Mouse (Mus musculus) c-Kit-negative CD71-positive TER-119-positive erythroid progenitor cells, embryonic 14.5 days (primary cell): ENCODE measurements around the gene Shroom2.

ENCODE experiments used
- DNase-seq: peaks from one replicate; pipeline ENCODE4 v3.0.0-alpha.2; 2013; ENCODE audit warnings: low read depth, low spot score

Gene Shroom2

GRCm38 (mm10) chrX:152703624-152704023, 65.6 kb downstream of the Shroom2 start:
- no peak for DNase-seq

- DNase-seq: no peak
These were observed 67.6 kb downstream of the Shroom2 start for GRCm38 (mm10) chrX:152701679-152702078.

GRCm38 (mm10) chrX:152690788-152691291, 78.4 kb downstream of the Shroom2 start:
- no peak for DNase-seq

- no peak for DNase-seq
These were observed 90.0 kb downstream of the Shroom2 start for GRCm38 (mm10) chrX:152679190-152679814.

DNA sequence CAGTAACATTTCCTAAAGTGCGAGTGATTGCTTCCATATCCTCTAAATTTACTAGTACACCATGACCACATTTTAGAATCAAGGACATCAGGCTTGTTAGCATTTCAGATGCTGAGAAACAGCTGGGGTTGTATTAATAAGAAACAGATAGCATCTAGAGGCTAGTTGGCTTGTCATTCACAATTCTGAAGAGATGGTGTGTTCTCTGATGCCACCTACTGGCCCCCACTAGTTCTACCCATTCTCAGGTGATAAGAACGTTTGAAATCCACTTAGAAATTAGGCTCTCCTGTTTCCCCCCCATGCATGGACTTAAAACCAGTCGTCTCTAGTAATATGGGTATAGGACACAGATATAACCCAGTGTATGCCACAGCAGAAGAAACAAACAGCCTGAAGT, 92.9 kb downstream of the Shroom2 start:
- DNase-seq: no peak

- no peak for DNase-seq
These were observed 95.8 kb downstream of the Shroom2 start for GRCm38 (mm10) chrX:152673431-152673830.

DNA sequence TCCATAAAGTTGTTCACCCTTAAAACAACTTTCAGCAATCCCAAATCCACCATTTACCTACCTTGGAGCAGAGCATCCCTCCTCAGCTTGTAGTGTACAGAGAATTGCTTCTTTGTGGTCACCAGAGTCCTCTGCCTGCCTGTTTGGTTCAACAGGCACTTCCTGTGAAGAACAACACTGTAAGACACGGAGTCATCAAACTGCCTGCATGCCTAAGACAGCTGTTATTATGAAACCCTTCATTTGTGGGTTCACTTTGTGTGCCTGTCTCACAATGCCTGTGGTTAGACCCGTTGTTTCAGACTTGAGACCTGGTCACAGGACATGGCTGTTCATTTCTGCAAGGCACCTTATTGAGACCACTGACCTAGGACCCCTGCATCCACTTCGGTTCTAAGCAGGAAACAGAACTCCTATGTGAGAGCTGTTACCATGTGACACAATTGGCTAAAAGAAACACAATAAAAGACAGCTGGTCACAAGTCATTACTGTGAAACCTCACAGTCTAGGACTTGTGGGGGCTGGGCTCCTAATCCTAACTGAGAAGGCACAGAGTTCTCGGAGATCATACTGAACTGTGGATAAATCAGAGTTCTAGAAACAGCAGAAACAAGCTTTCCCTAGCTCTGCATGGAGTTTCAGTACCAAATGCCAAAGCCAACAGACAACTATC, 111.8 kb downstream of the Shroom2 start:
- DNase-seq: no peak

- no peak for DNase-seq
These were observed 112.7 kb downstream of the Shroom2 start for GRCm38 (mm10) chrX:152656609-152656939.

DNA sequence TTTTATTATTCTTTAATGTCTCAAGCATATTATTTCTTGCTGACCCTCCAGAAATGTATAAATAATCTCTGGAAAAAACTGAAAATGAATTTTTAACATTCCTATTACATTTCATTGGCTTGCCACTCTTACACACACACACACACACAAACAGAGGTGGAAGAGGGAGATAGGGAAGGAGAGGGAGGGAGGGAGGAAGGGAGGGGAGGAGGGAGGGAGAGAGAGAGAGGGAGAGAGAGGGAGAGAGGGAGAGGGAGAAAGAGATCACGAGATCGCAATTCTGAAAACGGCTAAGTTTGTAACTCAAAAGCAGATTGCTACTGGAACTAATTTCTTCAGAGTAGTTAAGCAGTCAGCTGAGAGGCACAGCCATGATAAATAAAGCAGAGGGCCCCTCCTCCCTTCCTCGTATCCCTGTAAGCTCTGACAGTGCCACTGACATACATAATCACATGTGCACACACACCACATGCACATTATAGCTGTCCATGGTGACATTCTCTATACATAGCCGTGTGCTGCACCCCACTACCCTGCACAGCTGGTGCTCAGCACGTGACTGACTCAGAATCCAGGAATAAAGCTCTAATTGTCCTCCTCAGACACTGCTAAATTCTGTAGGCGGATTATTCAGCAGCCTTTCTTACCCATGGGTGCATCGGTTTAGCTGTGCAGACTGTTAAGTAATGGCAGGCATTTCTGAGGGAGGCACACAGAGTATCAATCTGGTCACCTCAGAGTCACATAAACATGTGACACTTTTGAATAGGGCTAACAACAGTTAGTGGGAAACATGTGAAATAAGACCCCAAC, 113.3 kb downstream of the Shroom2 start:
- no peak for DNase-seq

- no peak for DNase-seq
These were observed 116.6 kb downstream of the Shroom2 start for GRCm38 (mm10) chrX:152652676-152653075.

GRCm38 (mm10) chrX:152644827-152645226, 124.4 kb downstream of the Shroom2 start:
- no peak for DNase-seq

DNA sequence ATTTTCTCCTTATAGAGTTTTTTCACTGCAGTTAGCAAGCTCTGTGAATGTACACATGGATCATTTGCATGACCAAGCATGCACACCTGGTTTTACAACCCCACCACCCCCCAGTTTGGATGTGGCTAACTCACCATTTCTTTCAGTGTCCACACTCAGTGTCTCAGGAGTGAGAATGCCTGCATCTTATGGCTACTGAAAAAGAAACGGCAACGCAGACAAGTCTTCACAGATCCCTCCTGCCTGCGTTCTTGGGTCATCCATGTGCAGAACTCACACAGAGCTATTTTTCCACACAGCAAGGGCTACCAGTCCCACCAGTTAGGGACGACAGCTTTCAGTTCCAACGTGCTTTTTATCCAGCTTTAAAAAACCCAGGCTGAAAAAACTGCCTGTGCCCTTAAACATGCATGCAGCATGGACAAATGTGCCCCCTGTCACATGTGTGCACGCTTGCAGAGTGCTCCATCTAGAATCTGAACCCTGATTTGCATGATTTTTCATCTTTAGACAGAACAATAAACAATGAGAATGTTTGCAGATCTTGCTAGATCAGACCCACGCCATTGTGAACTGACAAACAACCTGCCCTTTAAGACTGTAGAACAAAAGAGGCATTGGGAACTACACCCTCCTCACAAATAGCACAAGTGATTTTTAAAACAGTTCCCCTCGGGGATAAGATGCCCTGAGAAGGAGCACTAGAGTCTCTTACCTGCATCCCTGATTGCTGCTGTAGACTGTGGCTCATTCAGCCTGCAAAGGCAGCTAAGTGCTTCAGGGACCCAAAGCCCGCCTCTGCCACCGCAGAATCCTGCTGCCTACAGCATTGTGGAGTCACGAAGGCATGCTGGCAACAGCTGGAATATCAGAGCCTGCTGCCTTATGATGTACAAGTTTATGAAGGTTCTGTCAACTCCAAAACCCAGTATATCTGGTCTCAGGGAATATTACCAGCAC, 125.3 kb downstream of the Shroom2 start:
- no peak for DNase-seq

DNA sequence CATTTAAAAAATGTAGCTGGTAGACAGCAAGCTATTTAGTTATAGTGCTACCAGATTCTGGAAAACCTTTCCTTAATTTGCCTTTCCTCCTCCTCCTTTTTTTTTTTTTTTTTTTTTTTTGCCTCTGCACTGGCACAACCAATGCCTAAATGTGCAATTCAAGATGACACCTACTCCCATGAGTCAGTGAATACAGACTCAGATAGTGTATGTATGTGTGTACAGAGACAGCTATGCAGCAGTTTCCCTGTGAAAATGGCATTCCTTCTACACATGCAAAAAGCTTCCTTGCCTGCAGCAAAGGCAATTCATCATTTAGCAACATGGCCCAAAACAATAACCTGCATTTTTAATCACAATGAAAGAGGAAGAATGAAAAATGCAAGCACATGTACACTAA, 126.1 kb downstream of the Shroom2 start:
- no peak for DNase-seq

- no peak for DNase-seq
These were observed 126.6 kb downstream of the Shroom2 start for GRCm38 (mm10) chrX:152642627-152643026.

- no peak for DNase-seq
These were observed 133.9 kb downstream of the Shroom2 start for GRCm38 (mm10) chrX:152635397-152635796.

GRCm38 (mm10) chrX:152621407-152621806, 147.9 kb downstream of the Shroom2 start:
- no peak for DNase-seq

- DNase-seq: no peak
These were observed 148.3 kb downstream of the Shroom2 start for GRCm38 (mm10) chrX:152620917-152621316.

- no peak for DNase-seq
These were observed 150.8 kb downstream of the Shroom2 start for GRCm38 (mm10) chrX:152618464-152618863.

GRCm38 (mm10) chrX:152563034-152563433, 206.2 kb downstream of the Shroom2 start, which contains the start of gene Cldn34a:
Gene Cldn34a (plus strand): TSS chrX:152563334.
- DNase-seq: no peak
